Mouse (Mus musculus): ENCODE results near the gene Trim45.

DNA sequence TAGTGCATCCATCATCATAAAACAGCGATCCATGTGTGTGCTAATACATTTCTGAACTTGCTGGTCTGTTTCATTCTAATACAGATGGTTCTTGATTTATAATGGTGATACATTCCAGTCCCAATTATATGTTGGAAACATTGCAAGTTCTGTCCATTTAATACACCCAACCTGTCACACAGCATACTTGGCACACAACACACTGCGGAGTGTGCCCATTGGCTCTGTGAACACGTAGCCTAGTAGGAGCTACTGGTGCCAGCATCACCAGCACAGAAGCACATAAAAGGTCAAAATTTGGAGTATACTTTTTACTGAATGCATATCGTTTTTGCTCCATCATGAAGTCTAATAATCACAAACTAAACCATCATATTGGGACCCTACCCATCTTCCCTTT is 44.9 kb upstream of the Trim45 start:
- TF ChIP-seq CTCF (IDR thresholded peaks at IDR 0.05; ENCODE audit: borderline replicate concordance, insufficient read depth, low read depth, low read length) (no peak), POLR2A (IDR thresholded peaks at IDR 0.05; ENCODE audit: borderline replicate concordance, insufficient read depth, low read length) (no peak)
